Mouse (Mus musculus): Measurements from ENCODE around the gene Ublcp1. TPM values are rescaled to one million over a fixed set of nuclear protein-coding genes. Genes with fewer than 3 reads are reported as not detected.

Ublcp1 gene
- polyA plus RNA-seq, 1 experiment: 111 TPM

DNA sequence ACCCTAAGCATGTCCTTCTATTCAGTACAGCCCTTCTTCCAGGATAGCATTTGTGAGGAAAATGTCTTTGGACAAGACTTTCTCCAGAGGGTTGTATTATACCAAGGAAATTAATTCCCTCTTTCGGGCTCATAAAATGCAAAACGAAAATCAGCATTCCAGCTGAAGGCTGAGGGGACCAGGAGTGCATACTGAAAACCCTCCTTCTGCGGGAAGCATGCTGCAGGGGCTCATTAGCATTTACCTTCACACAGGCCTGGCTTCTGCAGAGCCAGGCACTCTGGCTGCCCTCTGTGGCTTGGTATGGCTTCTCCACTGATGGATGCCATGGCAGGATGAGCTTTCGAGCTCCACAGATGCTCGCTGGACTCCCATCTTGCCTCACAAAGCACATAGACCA is 46.3 kb downstream of the Ublcp1 start:
- Histone ChIP-seq H3K4me1 (ENCODE audit: control insufficient read depth, insufficient read depth, low read length) (no peaks in the 10 kb centered on the region), H3K27me3 (ENCODE audit: control insufficient read depth, insufficient read depth, low read length) (no peaks in the 10 kb centered on the region), H3K27ac (ENCODE audit: insufficient read depth, low read length) (no peak overlapping the region), H3K4me3 (replicated peaks; ENCODE audit: insufficient read depth, low read depth, low read length) (no peak overlapping the region)
- 70% methylated on average over 5 of the region's 5 CpGs for WGBS
- no peak for DNase-seq
- TF ChIP-seq CTCF (IDR thresholded peaks at IDR 0.05; ENCODE audit: borderline replicate concordance, insufficient read depth, low read depth, low read length) (no peak), POLR2A (IDR thresholded peaks at IDR 0.05; ENCODE audit: borderline replicate concordance, insufficient read depth, low read length) (no peak)

- WGBS: 42% methylated on average over 6 of the region's 6 CpGs
- DNase-seq: no peak
- no peak for TF ChIP-seq POLR2A (IDR thresholded peaks at IDR 0.05; ENCODE audit: borderline replicate concordance, insufficient read depth, low read length)
- TF ChIP-seq CTCF (IDR thresholded peaks at IDR 0.05; ENCODE audit: borderline replicate concordance, insufficient read depth, low read depth, low read length): no peak
- no peak overlapping the region for H3K4me3 ChIP-seq (replicated peaks; ENCODE audit: insufficient read depth, low read depth, low read length)
- no peaks in the 10 kb centered on the region for H3K27me3 ChIP-seq (ENCODE audit: control insufficient read depth, insufficient read depth, low read length)
- H3K4me1 ChIP-seq (ENCODE audit: control insufficient read depth, insufficient read depth, low read length): no peaks in the 10 kb centered on the region
- no peak overlapping the region for H3K27ac ChIP-seq (ENCODE audit: insufficient read depth, low read length)
Measured at GRCm38 (mm10) chr11:44423261-44423660, 47.0 kb downstream of the Ublcp1 start.

GRCm38 (mm10) chr11:44422337-44423111 is 47.8 kb downstream of the Ublcp1 start:
- TF ChIP-seq POLR2A (IDR thresholded peaks at IDR 0.05; ENCODE audit: borderline replicate concordance, insufficient read depth, low read length) (no peak), CTCF (IDR thresholded peaks at IDR 0.05; ENCODE audit: borderline replicate concordance, insufficient read depth, low read depth, low read length) (no peak)
- Histone ChIP-seq H3K4me1 (ENCODE audit: control insufficient read depth, insufficient read depth, low read length) (no peaks in the 10 kb centered on the region), H3K27me3 (ENCODE audit: control insufficient read depth, insufficient read depth, low read length) (no peaks in the 10 kb centered on the region), H3K4me3 (replicated peaks; ENCODE audit: insufficient read depth, low read depth, low read length) (no peak overlapping the region), H3K27ac (ENCODE audit: insufficient read depth, low read length) (no peak overlapping the region)
- 60% methylated on average over 10 of the region's 10 CpGs for WGBS
- no peak for DNase-seq

GRCm38 (mm10) chr11:44417403-44417802 is 52.9 kb downstream of the Ublcp1 start:
- Histone ChIP-seq H3K4me1 (ENCODE audit: control insufficient read depth, insufficient read depth, low read length) (no peaks in the 10 kb centered on the region), H3K27me3 (ENCODE audit: control insufficient read depth, insufficient read depth, low read length) (no peaks in the 10 kb centered on the region), H3K27ac (ENCODE audit: insufficient read depth, low read length) (no peak overlapping the region), H3K4me3 (replicated peaks; ENCODE audit: insufficient read depth, low read depth, low read length) (no peak overlapping the region)
- 87% methylated on average over 1 of the region's 1 CpGs for WGBS
- DNase-seq: no peak
- TF ChIP-seq CTCF (IDR thresholded peaks at IDR 0.05; ENCODE audit: borderline replicate concordance, insufficient read depth, low read depth, low read length) (no peak), POLR2A (IDR thresholded peaks at IDR 0.05; ENCODE audit: borderline replicate concordance, insufficient read depth, low read length) (no peak)

GRCm38 (mm10) chr11:44414605-44415004 is 55.7 kb downstream of the Ublcp1 start:
- 77% methylated on average over 3 of the region's 3 CpGs for WGBS
- H3K27me3 ChIP-seq (ENCODE audit: control insufficient read depth, insufficient read depth, low read length): no peaks in the 10 kb centered on the region; the same call in 1 of the 2 replicates
- H3K4me3 ChIP-seq (replicated peaks; ENCODE audit: insufficient read depth, low read depth, low read length): no peak overlapping the region
- H3K4me1 ChIP-seq (ENCODE audit: control insufficient read depth, insufficient read depth, low read length): no peaks in the 10 kb centered on the region
- no peak for TF ChIP-seq POLR2A (IDR thresholded peaks at IDR 0.05; ENCODE audit: borderline replicate concordance, insufficient read depth, low read length)
- TF ChIP-seq CTCF (IDR thresholded peaks at IDR 0.05; ENCODE audit: borderline replicate concordance, insufficient read depth, low read depth, low read length): no peak
- no peak overlapping the region for H3K27ac ChIP-seq (ENCODE audit: insufficient read depth, low read length)
- DNase-seq: no peak

- Histone ChIP-seq H3K4me3 (replicated peaks; ENCODE audit: insufficient read depth, low read depth, low read length) (no peak overlapping the region), H3K27me3 (ENCODE audit: control insufficient read depth, insufficient read depth, low read length) (no peaks in the 10 kb centered on the region; the same call in 1 of the 2 replicates), H3K4me1 (ENCODE audit: control insufficient read depth, insufficient read depth, low read length) (no peaks in the 10 kb centered on the region), H3K27ac (ENCODE audit: insufficient read depth, low read length) (no peak overlapping the region)
- DNase-seq: no peak
- no peak for TF ChIP-seq CTCF (IDR thresholded peaks at IDR 0.05; ENCODE audit: borderline replicate concordance, insufficient read depth, low read depth, low read length)
- no peak for TF ChIP-seq POLR2A (IDR thresholded peaks at IDR 0.05; ENCODE audit: borderline replicate concordance, insufficient read depth, low read length)
- 95% methylated on average over 3 of the region's 3 CpGs for WGBS
Measured at GRCm38 (mm10) chr11:44413371-44413770, 56.9 kb downstream of the Ublcp1 start.

DNA sequence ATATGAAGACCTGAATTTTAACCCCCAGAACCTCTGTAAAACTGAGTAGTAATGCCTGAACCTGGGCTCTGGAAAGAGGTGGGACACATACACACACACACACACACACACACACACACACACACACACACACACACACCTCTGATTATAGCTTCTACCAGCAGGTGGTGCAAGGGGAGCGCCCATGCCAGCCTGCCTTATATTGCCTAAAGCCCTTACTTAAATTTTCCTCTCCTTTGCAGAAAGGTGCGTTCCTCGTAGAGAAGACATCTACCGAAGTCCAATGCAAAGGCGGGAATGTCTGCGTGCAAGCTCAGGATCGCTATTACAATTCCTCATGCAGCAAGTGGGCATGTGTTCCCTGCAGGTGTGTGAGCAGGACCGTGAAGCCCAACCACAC is 58.0 kb downstream of the Ublcp1 start:
- no peak for DNase-seq
- TF ChIP-seq POLR2A (IDR thresholded peaks at IDR 0.05; ENCODE audit: borderline replicate concordance, insufficient read depth, low read length) (no peak), CTCF (IDR thresholded peaks at IDR 0.05; ENCODE audit: borderline replicate concordance, insufficient read depth, low read depth, low read length) (no peak)
- no peaks in the 10 kb centered on the region; the same call in 1 of the 2 replicates for H3K27me3 ChIP-seq (ENCODE audit: control insufficient read depth, insufficient read depth, low read length)
- no peak overlapping the region for H3K4me3 ChIP-seq (replicated peaks; ENCODE audit: insufficient read depth, low read depth, low read length)
- H3K27ac ChIP-seq (ENCODE audit: insufficient read depth, low read length): no peak overlapping the region
- WGBS: 87% methylated on average over 8 of the region's 8 CpGs
- no peaks in the 10 kb centered on the region for H3K4me1 ChIP-seq (ENCODE audit: control insufficient read depth, insufficient read depth, low read length)

GRCm38 (mm10) chr11:44410413-44410812 is 59.9 kb downstream of the Ublcp1 start:
- 65% methylated on average over 3 of the region's 3 CpGs for WGBS

More at GRCm38 (mm10) chr11:44410413-44410812, 59.9 kb downstream of the Ublcp1 start:
- no peak for DNase-seq
- Histone ChIP-seq H3K27me3 (ENCODE audit: control insufficient read depth, insufficient read depth, low read length) (no peaks in the 10 kb centered on the region; the same call in 1 of the 2 replicates), H3K4me1 (ENCODE audit: control insufficient read depth, insufficient read depth, low read length) (no peaks in the 10 kb centered on the region; the same call in none of the 2 replicates), H3K27ac (ENCODE audit: insufficient read depth, low read length) (no peak overlapping the region), H3K4me3 (replicated peaks; ENCODE audit: insufficient read depth, low read depth, low read length) (no peak overlapping the region)
- no peak for TF ChIP-seq POLR2A (IDR thresholded peaks at IDR 0.05; ENCODE audit: borderline replicate concordance, insufficient read depth, low read length)
- no peak for TF ChIP-seq CTCF (IDR thresholded peaks at IDR 0.05; ENCODE audit: borderline replicate concordance, insufficient read depth, low read depth, low read length)

Measured in cerebellum, adult 2 months (tissue).